Mouse (Mus musculus): Measurements from ENCODE around the gene Prickle1. TPM values are rescaled to one million over a fixed set of nuclear protein-coding genes. Genes with fewer than 3 reads are reported as not detected.

Gene Prickle1
- polyA plus RNA-seq, 1 experiment: 8.0 TPM

DNA sequence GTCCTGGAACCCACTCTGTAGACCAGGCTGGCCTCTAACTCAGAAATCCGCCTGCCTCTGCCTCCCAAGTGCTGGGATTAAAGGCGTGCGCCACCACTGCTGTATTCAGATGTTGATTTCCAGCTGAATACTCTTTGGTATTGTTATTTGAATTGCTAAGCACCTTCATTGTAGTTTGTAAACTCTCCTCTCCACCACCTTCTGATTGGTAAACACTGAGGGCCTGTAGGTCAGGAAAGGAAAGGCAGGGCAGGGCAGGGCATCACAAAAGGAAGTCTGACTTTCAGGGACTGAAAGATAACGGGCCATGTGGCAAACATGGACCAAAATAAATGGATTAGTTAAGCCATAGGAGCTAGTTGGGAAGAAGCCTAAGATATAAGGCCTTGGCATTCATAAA lies 106.1 kb downstream of the Prickle1 start:
- TF ChIP-seq USF1 (IDR thresholded peaks at IDR 0.05; ENCODE audit: low read depth): no peak
- no peak for TF ChIP-seq E2F4 (IDR thresholded peaks at IDR 0.05; ENCODE audit: insufficient read depth)
- TF ChIP-seq POLR2A (IDR thresholded peaks at IDR 0.05; ENCODE audit: insufficient read length, low read depth): no peak
- TF ChIP-seq MAX (IDR thresholded peaks at IDR 0.05; ENCODE audit: low read depth): no peak
- TF ChIP-seq REST (IDR thresholded peaks at IDR 0.05; ENCODE audit: insufficient read depth, insufficient read length): no peak
- TF ChIP-seq TCF3 (IDR thresholded peaks at IDR 0.05; ENCODE audit: insufficient read length, low read depth): no peak
- TF ChIP-seq MYOG (IDR thresholded peaks at IDR 0.05; ENCODE audit: control insufficient read depth in 1 of 3, insufficient read depth in 1 of 3, insufficient read length in 2 of 3, low read depth in 2 of 3): no peak
- TF ChIP-seq TCF12 (IDR thresholded peaks at IDR 0.05; ENCODE audit: insufficient read depth, poor library complexity, severe bottlenecking): no peak
- no peak for TF ChIP-seq POLR2AphosphoS2 (IDR thresholded peaks at IDR 0.05; ENCODE audit: insufficient read length, low read depth)
- TF ChIP-seq MYOD1 (IDR thresholded peaks at IDR 0.05; ENCODE audit: control insufficient read depth in 1 of 3, insufficient read length in 2 of 3, low read depth in 2 of 3): no peak
- no peak for TF ChIP-seq SRF (IDR thresholded peaks at IDR 0.05; ENCODE audit: control insufficient read depth, insufficient read length, low read depth)
- no peak for TF ChIP-seq CEBPB (IDR thresholded peaks at IDR 0.05; ENCODE audit: insufficient read depth, poor library complexity, severe bottlenecking)
- Histone ChIP-seq H3K4me3 (no peak overlapping the region), H3K79me2 (ENCODE audit: control insufficient read depth, insufficient read depth) (no peaks in the 10 kb centered on the region), H3ac (ENCODE audit: control insufficient read depth, insufficient read length) (no peak overlapping the region), H3K27me3 (ENCODE audit: control insufficient read depth, insufficient read depth, insufficient read length) (no peaks in the 10 kb centered on the region), H3K36me3 (ENCODE audit: control insufficient read depth, insufficient read depth) (peaks cover 13% of the 10 kb centered on the region), H3K4me2 (ENCODE audit: low read depth) (no peak overlapping the region)

GRCm38 (mm10) chr15:93486066-93486465 lies 109.6 kb downstream of the Prickle1 start:
- Histone ChIP-seq H3K4me2 (ENCODE audit: low read depth) (no peak overlapping the region), H3K27me3 (ENCODE audit: control insufficient read depth, insufficient read depth, insufficient read length) (no peaks in the 10 kb centered on the region)

GRCm38 (mm10) chr15:93485252-93485651 lies 110.4 kb downstream of the Prickle1 start:
- Histone ChIP-seq H3K36me3 (ENCODE audit: control insufficient read depth, insufficient read depth) (peaks cover 13% of the 10 kb centered on the region), H3K4me2 (ENCODE audit: low read depth) (no peak overlapping the region), H3K27me3 (ENCODE audit: control insufficient read depth, insufficient read depth, insufficient read length) (no peaks in the 10 kb centered on the region), H3K4me3 (no peak overlapping the region), H3ac (ENCODE audit: control insufficient read depth, insufficient read length) (no peak overlapping the region), H3K79me2 (ENCODE audit: control insufficient read depth, insufficient read depth) (no peaks in the 10 kb centered on the region)
- no peak for TF ChIP-seq TCF3 (IDR thresholded peaks at IDR 0.05; ENCODE audit: insufficient read length, low read depth)
- TF ChIP-seq MYOD1 (IDR thresholded peaks at IDR 0.05; ENCODE audit: control insufficient read depth in 1 of 3, insufficient read length in 2 of 3, low read depth in 2 of 3): no peak
- no peak for TF ChIP-seq POLR2A (IDR thresholded peaks at IDR 0.05; ENCODE audit: insufficient read length, low read depth)
- TF ChIP-seq REST (IDR thresholded peaks at IDR 0.05; ENCODE audit: insufficient read depth, insufficient read length): no peak
- no peak for TF ChIP-seq E2F4 (IDR thresholded peaks at IDR 0.05; ENCODE audit: insufficient read depth)
- TF ChIP-seq USF1 (IDR thresholded peaks at IDR 0.05; ENCODE audit: low read depth): no peak
- TF ChIP-seq CEBPB (IDR thresholded peaks at IDR 0.05; ENCODE audit: insufficient read depth, poor library complexity, severe bottlenecking): no peak
- TF ChIP-seq MAX (IDR thresholded peaks at IDR 0.05; ENCODE audit: low read depth): no peak
- no peak for TF ChIP-seq SRF (IDR thresholded peaks at IDR 0.05; ENCODE audit: control insufficient read depth, insufficient read length, low read depth)

More at GRCm38 (mm10) chr15:93486066-93486465, 109.6 kb downstream of the Prickle1 start:
- H3ac ChIP-seq (ENCODE audit: control insufficient read depth, insufficient read length): no peak overlapping the region
- no peaks in the 10 kb centered on the region for H3K79me2 ChIP-seq (ENCODE audit: control insufficient read depth, insufficient read depth)
- TF ChIP-seq SRF (IDR thresholded peaks at IDR 0.05; ENCODE audit: control insufficient read depth, insufficient read length, low read depth) (no peak), TCF12 (IDR thresholded peaks at IDR 0.05; ENCODE audit: insufficient read depth, poor library complexity, severe bottlenecking) (no peak), E2F4 (IDR thresholded peaks at IDR 0.05; ENCODE audit: insufficient read depth) (no peak), POLR2AphosphoS2 (IDR thresholded peaks at IDR 0.05; ENCODE audit: insufficient read length, low read depth) (no peak), CEBPB (IDR thresholded peaks at IDR 0.05; ENCODE audit: insufficient read depth, poor library complexity, severe bottlenecking) (no peak), TCF3 (IDR thresholded peaks at IDR 0.05; ENCODE audit: insufficient read length, low read depth) (no peak), MAX (IDR thresholded peaks at IDR 0.05; ENCODE audit: low read depth) (no peak), MYOG (IDR thresholded peaks at IDR 0.05; ENCODE audit: control insufficient read depth in 1 of 3, insufficient read depth in 1 of 3, insufficient read length in 2 of 3, low read depth in 2 of 3) (no peak), REST (IDR thresholded peaks at IDR 0.05; ENCODE audit: insufficient read depth, insufficient read length) (no peak), MYOD1 (IDR thresholded peaks at IDR 0.05; ENCODE audit: control insufficient read depth in 1 of 3, insufficient read length in 2 of 3, low read depth in 2 of 3) (no peak), USF1 (IDR thresholded peaks at IDR 0.05; ENCODE audit: low read depth) (no peak), POLR2A (IDR thresholded peaks at IDR 0.05; ENCODE audit: insufficient read length, low read depth) (no peak)
- no peak overlapping the region for H3K4me3 ChIP-seq
- peaks cover 13% of the 10 kb centered on the region for H3K36me3 ChIP-seq (ENCODE audit: control insufficient read depth, insufficient read depth)

- no peaks in the 10 kb centered on the region for H3K27me3 ChIP-seq (ENCODE audit: control insufficient read depth, insufficient read depth, insufficient read length)
- no peak overlapping the region for H3ac ChIP-seq (ENCODE audit: control insufficient read depth, insufficient read length)
- no peak overlapping the region for H3K4me3 ChIP-seq
- peaks cover 13% of the 10 kb centered on the region for H3K36me3 ChIP-seq (ENCODE audit: control insufficient read depth, insufficient read depth)
- no peak overlapping the region for H3K4me2 ChIP-seq (ENCODE audit: low read depth)
- no peaks in the 10 kb centered on the region for H3K79me2 ChIP-seq (ENCODE audit: control insufficient read depth, insufficient read depth)
- TF ChIP-seq USF1 (IDR thresholded peaks at IDR 0.05; ENCODE audit: low read depth) (no peak), MYOG (IDR thresholded peaks at IDR 0.05; ENCODE audit: control insufficient read depth in 1 of 3, insufficient read depth in 1 of 3, insufficient read length in 2 of 3, low read depth in 2 of 3) (no peak), POLR2A (IDR thresholded peaks at IDR 0.05; ENCODE audit: insufficient read length, low read depth) (no peak), E2F4 (IDR thresholded peaks at IDR 0.05; ENCODE audit: insufficient read depth) (no peak), REST (IDR thresholded peaks at IDR 0.05; ENCODE audit: insufficient read depth, insufficient read length) (no peak), MAX (IDR thresholded peaks at IDR 0.05; ENCODE audit: low read depth) (no peak), MYOD1 (IDR thresholded peaks at IDR 0.05; ENCODE audit: control insufficient read depth in 1 of 3, insufficient read length in 2 of 3, low read depth in 2 of 3) (no peak), POLR2AphosphoS2 (IDR thresholded peaks at IDR 0.05; ENCODE audit: insufficient read length, low read depth) (no peak), TCF12 (IDR thresholded peaks at IDR 0.05; ENCODE audit: insufficient read depth, poor library complexity, severe bottlenecking) (no peak), SRF (IDR thresholded peaks at IDR 0.05; ENCODE audit: control insufficient read depth, insufficient read length, low read depth) (no peak), CEBPB (IDR thresholded peaks at IDR 0.05; ENCODE audit: insufficient read depth, poor library complexity, severe bottlenecking) (no peak), TCF3 (IDR thresholded peaks at IDR 0.05; ENCODE audit: insufficient read length, low read depth) (no peak)
Observed at GRCm38 (mm10) chr15:93484261-93484710, 111.4 kb downstream of the Prickle1 start.
